Mouse (Mus musculus): ENCODE results near the gene Pak6.
"Not testable (repeated sequence)": the region's sequence is repeated elsewhere in the genome, so short reads cannot be mapped to it uniquely, and the experiment has no call there.

The Pak6 gene

DNA sequence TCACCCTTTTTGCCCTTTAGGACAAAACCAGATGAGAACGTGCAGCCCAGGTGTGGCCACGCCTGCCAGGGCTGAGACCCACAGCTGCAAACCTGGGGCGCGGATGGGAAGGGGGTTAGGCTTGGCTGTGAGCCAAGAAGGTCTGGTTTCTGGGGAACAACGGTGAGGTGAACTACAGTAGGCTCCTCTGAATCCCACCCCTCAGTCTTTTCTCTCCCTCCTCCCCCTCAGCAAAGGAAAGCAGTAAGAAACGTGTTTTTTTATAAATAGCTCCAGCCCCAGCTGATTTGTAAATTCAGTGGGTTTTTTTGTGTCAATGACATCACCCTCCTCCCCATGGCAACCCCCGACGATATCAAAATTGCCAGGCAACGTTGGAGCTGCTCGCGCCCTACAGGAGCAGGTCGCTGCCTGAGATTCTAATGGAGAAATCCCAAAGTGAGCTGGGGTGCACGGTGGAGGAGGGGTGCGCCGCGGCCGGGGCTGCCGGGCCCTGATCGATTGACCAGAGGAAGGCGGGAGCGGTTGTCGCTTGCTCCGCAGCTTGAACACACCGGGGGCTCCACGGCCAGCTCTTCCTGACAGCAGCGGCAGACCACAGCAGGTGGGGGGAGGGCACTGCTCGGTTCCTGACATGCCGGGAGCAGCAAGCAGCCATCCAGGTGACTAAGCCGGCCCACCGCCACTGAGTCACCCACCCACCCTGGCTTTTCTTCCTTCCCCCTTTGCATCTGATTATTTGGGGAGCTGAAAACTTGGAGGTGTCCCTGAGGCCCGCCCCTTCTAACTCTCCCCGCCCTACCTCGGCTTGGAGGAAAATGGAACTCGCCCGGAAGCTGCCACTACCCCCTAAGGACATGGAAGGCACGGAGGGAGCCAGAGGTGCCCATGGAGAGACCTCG lies at the start of gene Pak6:
Pak6 (plus strand) TSS at position 402 of the 902 bp plus-strand sequence.
- no peak for ATAC-seq (ENCODE audit: insufficient number of reproducible peaks, low FRiP score, low TSS enrichment)

DNA sequence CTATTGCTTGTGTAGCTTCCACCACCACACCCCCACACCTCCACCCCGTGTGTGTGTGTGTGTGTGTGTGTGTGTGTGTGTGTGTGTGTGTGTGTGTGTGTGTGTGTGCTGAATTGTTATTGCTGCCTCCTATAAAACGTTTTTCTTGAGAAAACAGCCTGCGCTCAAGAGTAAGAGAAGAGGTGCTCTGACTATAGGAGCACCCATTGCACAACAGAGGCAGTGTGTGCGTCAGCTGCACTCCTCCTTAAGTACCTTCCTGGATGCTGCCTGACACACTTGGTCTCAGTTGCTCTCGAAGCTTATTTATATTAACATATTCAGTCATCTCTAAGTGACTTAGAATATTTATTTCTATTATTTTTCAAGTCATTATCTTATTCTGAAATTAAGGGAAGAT lies 45.1 kb upstream of the Pak6 start:
- ATAC-seq (ENCODE audit: insufficient number of reproducible peaks, low FRiP score, low TSS enrichment) = no peak

GRCm38 (mm10) chr2:118620101-118620500 lies 43.0 kb upstream of the Pak6 start:
- no peak for ATAC-seq (ENCODE audit: insufficient number of reproducible peaks, low FRiP score, low TSS enrichment)

GRCm38 (mm10) chr2:118620608-118621007 lies 42.5 kb upstream of the Pak6 start:
- ATAC-seq (ENCODE audit: insufficient number of reproducible peaks, low FRiP score, low TSS enrichment) = no peak

DNA sequence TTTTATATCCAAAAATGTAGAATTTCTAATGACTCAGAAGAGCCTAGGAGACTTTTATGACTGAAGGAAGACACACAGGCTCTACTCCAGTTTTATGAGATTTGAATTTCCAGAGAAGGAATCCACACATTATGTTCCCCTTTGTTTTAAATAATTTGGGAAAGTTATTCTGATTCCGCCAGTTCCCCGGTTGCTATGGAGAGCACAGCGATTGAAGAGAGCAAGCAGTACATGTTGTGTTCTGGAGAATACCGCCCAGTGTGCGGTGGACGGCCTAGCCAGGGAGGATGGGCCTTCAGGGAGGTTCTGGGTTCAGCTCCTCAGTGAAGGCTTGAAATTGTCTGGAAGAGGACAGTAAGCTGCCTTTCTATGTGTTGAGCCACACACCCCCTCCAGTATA lies 33.8 kb upstream of the Pak6 start:
- no peak for ATAC-seq (ENCODE audit: insufficient number of reproducible peaks, low FRiP score, low TSS enrichment)

- no peak for ATAC-seq (ENCODE audit: insufficient number of reproducible peaks, low FRiP score, low TSS enrichment)
Observed at GRCm38 (mm10) chr2:118633441-118633840, 29.7 kb upstream of the Pak6 start.

- no peak for ATAC-seq (ENCODE audit: insufficient number of reproducible peaks, low FRiP score, low TSS enrichment)
Observed at GRCm38 (mm10) chr2:118637258-118637657, 25.8 kb upstream of the Pak6 start.

DNA sequence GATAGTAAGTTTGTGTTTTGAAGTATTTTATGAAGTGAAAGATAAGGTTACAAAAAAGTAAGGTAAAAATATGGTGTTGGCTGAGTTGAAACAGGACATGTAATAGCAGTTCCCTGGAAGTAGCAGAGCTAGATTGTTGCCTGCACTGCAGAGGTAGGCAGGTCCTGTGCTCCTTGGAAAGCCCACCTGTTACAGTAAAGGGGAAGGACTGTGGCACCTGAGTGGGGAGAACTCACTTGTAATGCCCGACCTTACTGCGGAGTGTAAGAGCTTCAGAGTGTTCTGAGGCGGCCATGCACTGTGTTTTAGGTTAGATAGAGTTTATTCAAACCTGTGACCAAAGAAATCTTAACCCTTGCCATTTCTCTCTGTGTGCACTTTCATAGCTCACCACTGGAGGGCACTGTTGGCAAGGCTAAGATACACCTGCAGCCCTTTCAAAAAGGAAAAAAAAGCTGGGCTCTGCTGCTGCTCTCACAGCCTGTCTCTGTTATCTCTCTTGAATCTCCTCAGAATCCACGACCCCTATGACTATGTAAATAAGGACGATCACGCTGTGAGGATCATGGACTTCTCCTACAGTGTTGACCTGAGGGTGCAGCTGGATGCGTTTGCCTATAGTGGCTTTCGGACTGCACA lies 25.1 kb upstream of the Pak6 start:
- peak; percentile 36; the same call in 1 of the 2 replicates for ATAC-seq (ENCODE audit: insufficient number of reproducible peaks, low FRiP score, low TSS enrichment)

- no peak for ATAC-seq (ENCODE audit: insufficient number of reproducible peaks, low FRiP score, low TSS enrichment)
Observed at GRCm38 (mm10) chr2:118638686-118639085, 24.4 kb upstream of the Pak6 start.

DNA sequence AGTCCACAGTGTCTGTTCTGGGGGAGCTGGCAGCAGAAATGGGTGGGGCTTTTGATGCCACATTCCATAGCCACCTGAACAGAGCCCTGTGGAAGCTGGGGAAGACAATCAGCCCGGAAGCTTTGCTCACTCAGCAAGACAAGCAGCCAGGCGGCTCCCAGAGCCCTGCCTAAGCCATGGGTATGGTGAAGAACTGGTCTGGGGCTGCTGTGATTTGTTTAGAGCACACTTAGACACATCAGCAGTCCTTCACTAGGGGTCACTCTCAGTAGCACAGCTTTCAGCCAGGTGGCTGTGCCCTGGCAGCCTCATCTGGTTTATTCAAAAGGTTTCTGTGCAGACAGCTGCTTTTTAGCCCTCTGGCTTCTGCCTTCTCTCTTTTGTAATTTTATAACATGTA lies 22.0 kb upstream of the Pak6 start:
- no peak for ATAC-seq (ENCODE audit: insufficient number of reproducible peaks, low FRiP score, low TSS enrichment)

DNA sequence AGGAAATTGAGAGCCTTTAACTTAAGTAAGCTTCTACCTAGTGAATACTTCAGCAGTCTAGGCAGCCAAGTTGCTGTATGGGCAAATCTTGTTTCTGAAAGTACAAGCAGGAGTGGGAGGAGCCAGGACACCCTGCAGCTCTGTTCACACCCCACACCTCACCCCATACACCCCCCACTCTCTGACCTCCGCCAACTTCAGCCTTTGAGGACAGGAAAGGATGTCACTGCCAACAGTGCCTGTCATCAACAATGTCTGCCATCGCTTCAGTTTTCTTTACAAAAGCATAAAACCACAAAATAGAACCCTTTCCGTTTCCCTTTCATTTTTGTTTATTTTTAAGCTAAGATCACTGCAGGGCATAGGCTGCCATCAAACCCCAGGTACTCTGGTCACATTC lies 20.7 kb upstream of the Pak6 start:
- ATAC-seq (ENCODE audit: insufficient number of reproducible peaks, low FRiP score, low TSS enrichment) = no peak

GRCm38 (mm10) chr2:118642942-118643341 lies 20.2 kb upstream of the Pak6 start:
- ATAC-seq (ENCODE audit: insufficient number of reproducible peaks, low FRiP score, low TSS enrichment) = no peak

- no peak for ATAC-seq (ENCODE audit: insufficient number of reproducible peaks, low FRiP score, low TSS enrichment)
Observed at GRCm38 (mm10) chr2:118646665-118647064, 16.4 kb upstream of the Pak6 start.

- not testable (repeated sequence) for ATAC-seq (ENCODE audit: insufficient number of reproducible peaks, low FRiP score, low TSS enrichment)
Observed at GRCm38 (mm10) chr2:118650697-118651096, 12.4 kb upstream of the Pak6 start.

DNA sequence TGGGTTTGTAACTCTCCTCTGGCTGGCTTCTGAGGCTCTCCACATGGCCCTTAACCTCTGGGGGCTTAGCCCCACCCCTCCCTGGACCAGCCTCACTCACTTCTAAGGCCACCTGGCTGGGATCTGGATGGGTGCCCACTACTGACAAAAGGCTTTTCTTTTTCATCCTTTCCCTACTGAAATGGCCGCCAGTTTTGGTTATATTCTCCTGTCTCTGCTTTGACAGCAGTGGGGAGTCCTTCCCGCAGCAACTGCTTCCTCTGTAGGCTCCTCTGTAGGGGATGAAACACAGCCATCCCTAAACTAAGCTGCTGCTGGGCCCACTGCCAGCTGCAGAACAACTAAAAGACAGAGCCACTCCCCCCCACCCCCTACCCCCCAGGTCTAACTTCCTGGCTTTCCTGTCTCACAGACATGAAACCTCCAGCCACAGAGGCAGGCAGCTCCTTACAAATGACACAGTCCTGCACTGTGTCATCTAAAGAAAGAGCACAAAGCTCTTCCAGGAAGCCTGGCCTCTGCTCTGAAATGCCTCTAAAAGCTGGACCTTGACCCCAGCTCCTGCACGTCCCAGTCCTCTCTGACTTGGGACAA lies 6.3 kb upstream of the Pak6 start:
- no peak for ATAC-seq (ENCODE audit: insufficient number of reproducible peaks, low FRiP score, low TSS enrichment)

GRCm38 (mm10) chr2:118658457-118658856 lies 4.6 kb upstream of the Pak6 start:
- ATAC-seq (ENCODE audit: insufficient number of reproducible peaks, low FRiP score, low TSS enrichment) = no peak

DNA sequence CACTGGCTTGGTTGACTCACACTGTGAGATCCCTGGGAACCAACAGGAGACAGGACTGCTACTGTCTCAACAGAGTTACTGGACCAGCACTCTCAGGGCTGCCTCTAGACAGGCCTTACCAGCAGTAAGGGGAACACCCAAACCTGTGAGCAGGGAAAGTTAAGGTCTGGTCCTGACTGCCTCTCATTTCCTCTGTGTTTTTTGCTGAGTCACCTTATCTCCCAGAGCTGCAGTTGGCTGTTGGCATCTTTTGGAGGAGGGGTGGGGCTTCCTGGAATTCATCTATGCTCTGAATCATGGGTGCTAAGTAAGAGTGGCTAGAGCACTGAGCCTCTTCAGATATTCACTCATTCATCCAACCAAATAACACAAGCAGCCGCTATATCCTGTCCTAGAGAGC lies 4.0 kb upstream of the Pak6 start:
- no peak for ATAC-seq (ENCODE audit: insufficient number of reproducible peaks, low FRiP score, low TSS enrichment)

- ATAC-seq (ENCODE audit: insufficient number of reproducible peaks, low FRiP score, low TSS enrichment) = 0 out of 2 replicates have a peak, but pooled peaks have one; percentile 5
Observed at GRCm38 (mm10) chr2:118659493-118659892, 3.6 kb upstream of the Pak6 start.

DNA sequence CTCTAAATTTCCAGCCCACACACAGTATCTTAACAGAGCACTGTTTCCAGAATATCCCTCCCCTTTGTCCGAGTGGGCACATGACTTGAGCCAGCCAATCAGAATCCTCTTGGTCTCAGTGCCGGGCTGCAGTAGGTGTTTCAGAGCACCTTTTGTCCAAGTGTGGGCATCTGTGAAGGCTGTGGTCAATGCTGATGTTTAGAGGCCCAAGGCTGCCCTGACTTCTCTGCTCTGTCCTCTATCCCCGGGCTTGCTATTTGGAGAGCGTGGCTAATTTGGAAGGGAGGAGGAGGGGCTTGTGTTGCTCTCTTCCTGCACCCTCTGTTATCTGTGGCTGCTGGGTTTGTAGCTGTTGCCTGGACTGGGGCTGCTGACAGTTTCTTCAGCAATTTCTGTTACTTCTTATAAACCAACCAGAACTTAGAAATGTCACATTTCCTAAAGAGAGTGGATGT lies 3.1 kb upstream of the Pak6 start:
- ATAC-seq (ENCODE audit: insufficient number of reproducible peaks, low FRiP score, low TSS enrichment) = peak; percentile 69

DNA sequence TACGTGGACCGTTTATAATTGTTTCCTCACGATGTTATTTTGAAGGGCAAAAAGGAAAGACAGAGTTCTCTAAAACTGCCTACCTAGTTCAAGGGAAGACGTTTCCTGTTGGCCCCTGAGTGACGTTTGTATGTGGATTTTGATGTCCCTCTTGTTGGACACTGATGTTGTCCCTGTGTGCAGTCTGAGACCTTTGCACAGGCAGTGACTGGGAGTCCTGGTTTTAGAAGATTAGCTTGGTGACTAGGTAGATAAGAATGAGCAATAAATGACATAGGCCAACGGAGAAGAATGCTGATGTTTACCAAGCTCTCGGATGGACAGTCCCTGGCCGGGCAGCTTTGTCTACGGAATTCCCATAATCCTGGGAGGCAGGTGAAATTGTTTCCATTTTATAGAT lies 1.2 kb upstream of the Pak6 start:
- ATAC-seq (ENCODE audit: insufficient number of reproducible peaks, low FRiP score, low TSS enrichment) = no peak
